Comparison of ENCODE assay signal across 8 mouse cellular contexts in genomic region chr12:76596292-76597023, GRCm38 (mm10).
DNase-seq lines count a peak whose midpoint lies in the region; ATAC-seq lines count a peak whose summit lies in the region.

No protein-coding gene starts in this region.

- peaks cover 19% of the 10 kb centered on the region; the same call in 1 of the 2 replicates for H3K4me1 ChIP-seq in kidney, embryonic 16.5 days (ENCODE audit: insufficient read depth, low read length)
- peaks cover 12% of the 10 kb centered on the region for H3K4me1 ChIP-seq in liver, embryonic 11.5 days (replicated peaks; ENCODE audit: control insufficient read depth, insufficient read depth, low read length)
- no peaks in the 10 kb centered on the region for H3K4me1 ChIP-seq in neural tube, embryonic 11.5 days (ENCODE audit: control insufficient read depth, insufficient read depth, low read length)

- no peak overlapping the region for H3K4me2 ChIP-seq in kidney, embryonic 16.5 days (replicated peaks; ENCODE audit: low read depth, low read length)
- no peak overlapping the region for H3K4me2 ChIP-seq in liver, embryonic 11.5 days
- H3K4me2 ChIP-seq in neural tube, embryonic 11.5 days (ENCODE audit: low read depth) = no peak overlapping the region

- peak; percentile 54 for ATAC-seq in activated CD4-positive, CD25-positive, alpha-beta regulatory T cell, adult 4 months
- peak; percentile 55 for ATAC-seq in granulocyte monocyte progenitor cell, adult 5-6 weeks (replicated peaks; ENCODE audit: poor library complexity, severe bottlenecking)
- ATAC-seq in kidney, embryonic 16.5 days (ENCODE audit: low FRiP score, low TSS enrichment) = peak; percentile 60
- no peak for ATAC-seq in liver, embryonic 11.5 days (replicated peaks; ENCODE audit: low FRiP score)
- ATAC-seq in neural tube, embryonic 11.5 days (ENCODE audit: insufficient read depth, low FRiP score, low TSS enrichment) = no peak; the same call in 1 of the 2 replicates

- DNase-seq in B cell, adult 2 months = peak; percentile 76 to 77
- peak; percentile 86 for DNase-seq in embryo, embryonic 10.5 days (ENCODE audit: low spot score)
- DNase-seq in liver, embryonic 11.5 days (ENCODE audit: low spot score) = peak; percentile 55
- DNase-seq in neural tube, embryonic 11.5 days (ENCODE audit: low spot score) = peak; percentile 77
- DNase-seq in thymus, postnatal 0 days (ENCODE audit: low spot score) = peak; percentile 71

- WGBS in kidney, embryonic 16.5 days = 55% methylated on average over 15 of the region's 15 CpGs
- 47% methylated on average over 15 of the region's 15 CpGs for WGBS in liver, embryonic 11.5 days
- WGBS in neural tube, embryonic 11.5 days = 60% methylated on average over 15 of the region's 15 CpGs

- H3K36me3 ChIP-seq in kidney, embryonic 16.5 days (ENCODE audit: insufficient read depth, low read length) = no peaks in the 10 kb centered on the region
- peaks cover 5% of the 10 kb centered on the region for H3K36me3 ChIP-seq in liver, embryonic 11.5 days (ENCODE audit: control insufficient read depth, insufficient read depth, low read length)
- H3K36me3 ChIP-seq in neural tube, embryonic 11.5 days (ENCODE audit: control insufficient read depth, insufficient read depth, low read length) = no peaks in the 10 kb centered on the region

- H3K27ac ChIP-seq in kidney, embryonic 16.5 days (ENCODE audit: low read length) = no peak overlapping the region
- no peak overlapping the region for H3K27ac ChIP-seq in liver, embryonic 11.5 days (ENCODE audit: low read depth, low read length)
- no peak overlapping the region for H3K27ac ChIP-seq in neural tube, embryonic 11.5 days (ENCODE audit: low read depth, low read length)

- no peaks in the 10 kb centered on the region for H3K27me3 ChIP-seq in kidney, embryonic 16.5 days (ENCODE audit: insufficient read depth, low read length)
- no peaks in the 10 kb centered on the region; the same call in none of the 2 replicates for H3K27me3 ChIP-seq in liver, embryonic 11.5 days (replicated peaks; ENCODE audit: control insufficient read depth, insufficient read depth, low read length)
- H3K27me3 ChIP-seq in neural tube, embryonic 11.5 days (ENCODE audit: control insufficient read depth, insufficient read depth, low read length) = no peaks in the 10 kb centered on the region

- H3K9ac ChIP-seq in kidney, embryonic 16.5 days (replicated peaks; ENCODE audit: low read length) = no peak overlapping the region
- H3K9ac ChIP-seq in liver, embryonic 11.5 days (ENCODE audit: low read depth, low read length) = no peak overlapping the region
- H3K9ac ChIP-seq in neural tube, embryonic 11.5 days (ENCODE audit: low read length) = no peak overlapping the region

- no peaks in the 10 kb centered on the region for H3K9me3 ChIP-seq in kidney, embryonic 16.5 days (ENCODE audit: low read length)
- no peaks in the 10 kb centered on the region for H3K9me3 ChIP-seq in liver, embryonic 11.5 days (ENCODE audit: control insufficient read depth, low read length)
- no peaks in the 10 kb centered on the region for H3K9me3 ChIP-seq in neural tube, embryonic 11.5 days (ENCODE audit: control insufficient read depth, low read length)

- H3K4me3 ChIP-seq in kidney, embryonic 16.5 days (ENCODE audit: low read length) = no peak overlapping the region
- H3K4me3 ChIP-seq in liver, embryonic 11.5 days (ENCODE audit: low read depth, low read length) = no peak overlapping the region
- no peak overlapping the region for H3K4me3 ChIP-seq in neural tube, embryonic 11.5 days (ENCODE audit: low read depth, low read length)

Comparison
In these comparisons a context has a peak if more than half of its experiments do, and no peak if none do; other contexts are left out.
1. ATAC-seq: peak in activated CD4-positive, CD25-positive, alpha-beta regulatory T cell, adult 4 months (single experiment), granulocyte monocyte progenitor cell, adult 5-6 weeks (single experiment) and kidney, embryonic 16.5 days (single experiment); none in liver, embryonic 11.5 days (single experiment) and neural tube, embryonic 11.5 days (single experiment).
2. Peak in every context shown above with its lines, with median percentiles within 50 percentile points of each other: DNase-seq.